23 mouse cellular contexts compared by ENCODE assay signal in genomic region chr12:58360258-58360657, GRCm38 (mm10).
DNase-seq lines count a peak whose midpoint lies in the region; ATAC-seq and TF ChIP-seq lines count a peak whose summit lies in the region.
"Had no signal": no experiment of that assay in that cellular context is flagged by ENCODE, and none has a peak within 500 bp of the region (broad histone marks: within the 10 kb centered on the region; RNA-seq: fewer than 3 reads in every experiment).

No protein-coding gene starts in this region.

- no peaks in the 10 kb centered on the region for H3K9me3 ChIP-seq in forebrain, embryonic 11.5 days (ENCODE audit: control insufficient read depth, low read length)
- H3K9me3 ChIP-seq: forebrain, embryonic 10.5 days; heart, embryonic 13.5 days; hindbrain, embryonic 12.5 days; hindbrain, embryonic 15.5 days had no signal

- no peaks in the 10 kb centered on the region for H3K4me1 ChIP-seq in kidney, adult 2 months (ENCODE audit: control insufficient read depth, insufficient read depth, low read length)
- no peaks in the 10 kb centered on the region for H3K4me1 ChIP-seq in forebrain, embryonic 11.5 days (replicated peaks; ENCODE audit: control insufficient read depth, insufficient read depth, low read length)
- H3K4me1 ChIP-seq: forebrain, embryonic 10.5 days; heart, embryonic 13.5 days; hindbrain, embryonic 12.5 days; hindbrain, embryonic 15.5 days had no signal

- H3K4me2 ChIP-seq in forebrain, embryonic 11.5 days (ENCODE audit: low read depth, low read length, severe bottlenecking) = no peak overlapping the region
- H3K4me2 ChIP-seq: heart, embryonic 13.5 days; hindbrain, embryonic 12.5 days; hindbrain, embryonic 15.5 days had no signal

- H3K9ac ChIP-seq in forebrain, embryonic 11.5 days (ENCODE audit: low read length) = no peak overlapping the region
- H3K9ac ChIP-seq: forebrain, postnatal 0 days; heart, embryonic 13.5 days; hindbrain, embryonic 12.5 days; hindbrain, embryonic 15.5 days had no signal

- no peak for TF ChIP-seq CTCF in kidney, adult 2 months (conservative IDR thresholded peaks at IDR 0.05; ENCODE audit: insufficient read depth, insufficient read length, low read depth, low read length)

- no peaks in the 10 kb centered on the region for H3K36me3 ChIP-seq in kidney, adult 2 months (ENCODE audit: control insufficient read depth, insufficient read depth, low read length)
- no peaks in the 10 kb centered on the region for H3K36me3 ChIP-seq in forebrain, embryonic 11.5 days (ENCODE audit: control insufficient read depth, insufficient read depth, low read length)
- H3K36me3 ChIP-seq: forebrain, embryonic 10.5 days; heart, embryonic 13.5 days; hindbrain, embryonic 12.5 days; hindbrain, embryonic 15.5 days had no signal

- peak; percentile 5 for DNase-seq in kidney, adult 2 months
- DNase-seq in kidney, adult 11 months = no peak
- DNase-seq in right cerebral cortex, adult 18-20 months = peak; percentile 17
- no peak for DNase-seq in right cerebral cortex, postnatal 14 days
- peak; percentile 5 for DNase-seq in c-Kit-positive CD71-negative TER-119-negative erythroid progenitor cells, embryonic 14.5 days (ENCODE audit: low read depth)
- no peak for DNase-seq in adrenal gland, postnatal 25 days
- DNase-seq in forebrain, embryonic 11.5 days (ENCODE audit: low spot score) = no peak
- DNase-seq: adrenal gland, postnatal 10 days; cerebellum, adult 18-20 months; cerebellum, adult 9-10 months; cerebellum, postnatal 14 days; forebrain, postnatal 0 days; gastrocnemius, postnatal 14 days; heart, adult 11 months; heart, postnatal 14 days; heart, postnatal 4 days had no signal

- H3K4me3 ChIP-seq in kidney, adult 2 months (ENCODE audit: insufficient read depth, low read depth, low read length) = no peak overlapping the region
- no peak overlapping the region for H3K4me3 ChIP-seq in forebrain, embryonic 11.5 days (ENCODE audit: low read depth, low read length)
- H3K4me3 ChIP-seq: forebrain, embryonic 10.5 days; heart, embryonic 13.5 days; hindbrain, embryonic 12.5 days; hindbrain, embryonic 15.5 days had no signal

- H3K27me3 ChIP-seq in kidney, adult 2 months (replicated peaks; ENCODE audit: control insufficient read depth, insufficient read depth, low read length) = no peaks in the 10 kb centered on the region
- no peaks in the 10 kb centered on the region for H3K27me3 ChIP-seq in forebrain, embryonic 11.5 days (ENCODE audit: control insufficient read depth, insufficient read depth, low read length)
- H3K27me3 ChIP-seq: heart, embryonic 13.5 days; hindbrain, embryonic 12.5 days; hindbrain, embryonic 15.5 days had no signal

- H3K27ac ChIP-seq in kidney, adult 2 months (ENCODE audit: insufficient read depth, low read depth, low read length) = no peak overlapping the region
- H3K27ac ChIP-seq in forebrain, embryonic 11.5 days (ENCODE audit: low read depth, low read length) = no peak overlapping the region
- H3K27ac ChIP-seq: forebrain, embryonic 10.5 days; heart, embryonic 13.5 days; hindbrain, embryonic 12.5 days; hindbrain, embryonic 15.5 days had no signal

- WGBS in kidney, adult 2 months = 70% methylated on average over 4 of the region's 4 CpGs
- WGBS in forebrain, embryonic 11.5 days = 82% methylated on average over 4 of the region's 4 CpGs

- no peak for ATAC-seq in forebrain, embryonic 11.5 days (replicated peaks; ENCODE audit: low FRiP score)
- ATAC-seq: activated CD4-positive, CD25-positive, alpha-beta regulatory T cell, adult 4 months; forebrain, embryonic 14.5 days; forebrain, postnatal 0 days; intestine, postnatal 0 days had no signal

- TF ChIP-seq POLR2A in kidney, adult 2 months (IDR thresholded peaks at IDR 0.05; ENCODE audit: low read depth, low read length) = no peak

Comparison
In these comparisons a context has a peak if more than half of its experiments do, and no peak if none do; other contexts are left out.
1. DNase-seq: peak in kidney, adult 2 months (single experiment), right cerebral cortex, adult 18-20 months (single experiment) and c-Kit-positive CD71-negative TER-119-negative erythroid progenitor cells, embryonic 14.5 days (single experiment); none in kidney, adult 11 months (single experiment), right cerebral cortex, postnatal 14 days (single experiment), adrenal gland, postnatal 25 days (single experiment) and forebrain, embryonic 11.5 days (single experiment).